Mouse (Mus musculus): ENCODE data around the gene Nceh1.
"Not testable (repeated sequence)": the region's sequence is repeated elsewhere in the genome, so short reads cannot be mapped to it uniquely, and the experiment has no call there.

Nceh1 gene

DNA sequence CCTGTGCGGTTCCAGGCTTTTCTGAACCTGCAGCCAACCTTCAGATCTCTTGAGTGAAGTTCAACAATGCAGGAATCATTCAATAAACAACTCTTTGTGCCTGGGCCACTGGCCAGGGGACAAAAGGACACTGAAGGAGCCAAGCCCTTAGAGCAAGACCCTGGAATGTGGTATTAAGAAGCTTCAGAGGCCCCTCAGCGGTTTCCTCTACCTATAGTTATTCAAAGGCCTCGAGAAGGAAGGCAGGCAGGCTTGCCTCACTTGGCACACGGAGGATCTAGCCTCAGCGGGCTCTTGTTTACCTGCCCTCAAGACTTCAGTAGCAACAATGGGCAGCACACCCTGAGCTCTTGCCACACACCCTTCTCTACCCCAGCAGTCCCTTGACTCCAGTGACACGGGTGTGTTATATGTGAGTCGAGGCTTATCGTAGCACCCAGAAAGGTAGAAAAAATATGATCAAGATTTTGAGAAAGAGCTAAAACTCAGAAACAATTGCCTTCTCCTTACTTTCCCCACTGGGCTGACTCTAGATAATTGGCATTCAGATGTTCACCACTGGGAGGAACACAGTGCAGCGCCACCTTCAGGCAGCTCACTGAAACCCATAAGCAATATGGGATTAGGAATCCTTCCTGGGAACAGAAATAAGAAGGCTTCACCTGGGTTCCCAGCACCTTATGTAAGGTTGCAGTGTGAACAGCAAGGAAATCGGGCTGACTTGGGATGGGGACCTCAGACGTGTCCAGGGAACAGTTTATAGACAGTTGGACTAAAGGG is 46.0 kb downstream of the Nceh1 start:
- DNase-seq (ENCODE audit: low read depth): peak; percentile 28

DNA sequence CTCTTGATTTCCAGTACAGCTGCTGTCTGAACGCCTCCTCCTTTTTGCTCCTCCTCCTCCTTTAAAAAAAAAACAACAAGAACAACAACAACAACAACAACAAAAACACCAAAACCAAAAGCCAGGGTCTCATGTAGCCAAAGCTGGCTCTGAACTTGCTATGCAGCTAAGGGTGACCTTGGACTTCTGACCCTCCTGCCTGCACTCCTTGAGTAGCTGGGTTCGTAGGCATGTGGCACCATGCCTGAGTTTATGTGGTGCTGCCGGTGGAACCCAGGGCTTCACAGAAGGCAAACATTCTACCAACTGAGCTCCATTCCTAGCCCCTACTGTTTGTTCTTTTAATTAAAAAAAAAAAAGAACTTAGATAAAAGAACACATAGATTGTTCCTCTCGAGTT is 50.6 kb downstream of the Nceh1 start:
- DNase-seq (ENCODE audit: low read depth): no peak

DNA sequence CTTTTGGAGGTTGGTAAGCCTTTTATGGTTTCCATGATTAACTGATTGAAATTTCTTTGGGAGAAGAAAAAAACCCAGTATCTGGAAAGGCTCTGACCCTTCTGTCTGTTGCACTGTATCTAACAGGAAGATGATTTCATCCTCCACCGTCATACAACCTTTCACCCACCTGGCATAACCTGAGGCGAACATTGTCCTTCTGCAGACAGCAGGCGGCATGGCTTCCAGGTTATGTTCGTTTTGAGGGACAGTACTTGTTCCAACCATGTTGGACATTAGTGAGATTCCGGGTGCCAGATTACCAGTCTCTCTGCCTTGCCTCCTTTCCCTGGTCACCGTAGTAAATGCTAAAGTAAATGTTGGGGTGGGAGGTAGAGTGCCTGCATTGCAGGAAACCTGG is 51.1 kb downstream of the Nceh1 start:
- DNase-seq (ENCODE audit: low read depth): no peak

DNA sequence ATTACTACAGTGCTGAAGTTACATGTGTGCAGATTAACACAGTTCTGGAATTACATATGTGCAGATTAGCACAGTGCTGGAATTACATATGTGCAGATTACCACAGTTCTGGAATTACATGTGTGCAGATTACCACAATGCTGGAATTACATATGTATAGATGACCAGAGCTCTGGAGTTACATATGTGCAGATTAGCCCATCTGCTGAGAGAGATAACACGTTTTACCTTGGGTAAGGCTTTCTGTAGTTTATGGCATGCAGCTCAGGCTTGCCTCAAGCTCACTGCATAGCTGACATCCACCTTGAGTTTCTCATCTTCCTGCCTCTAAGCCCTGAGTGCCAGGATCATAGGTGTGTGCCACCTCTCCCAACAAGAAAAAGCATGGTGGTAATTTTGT is 52.2 kb downstream of the Nceh1 start:
- DNase-seq (ENCODE audit: low read depth): no peak

DNA sequence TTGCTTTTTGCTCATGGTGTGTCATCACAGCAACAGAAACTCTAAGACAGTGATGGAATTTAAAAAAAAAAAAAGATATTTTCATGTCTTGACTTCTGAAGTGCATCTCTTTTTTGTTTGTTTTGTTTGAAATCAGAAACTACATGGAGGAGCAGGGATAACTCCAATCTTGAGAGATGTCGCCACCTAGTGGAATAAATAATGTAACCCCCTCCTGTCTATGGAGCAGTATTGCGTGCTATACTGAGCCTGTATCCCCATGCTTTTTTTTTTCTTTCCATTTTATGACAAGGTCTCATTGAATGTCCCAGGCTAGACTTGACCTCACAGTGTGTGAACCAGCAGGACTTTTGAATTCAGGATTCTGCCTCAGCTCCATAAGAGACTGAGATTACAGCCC is 54.5 kb downstream of the Nceh1 start:
- peak; percentile 79 for DNase-seq (ENCODE audit: low read depth)

DNA sequence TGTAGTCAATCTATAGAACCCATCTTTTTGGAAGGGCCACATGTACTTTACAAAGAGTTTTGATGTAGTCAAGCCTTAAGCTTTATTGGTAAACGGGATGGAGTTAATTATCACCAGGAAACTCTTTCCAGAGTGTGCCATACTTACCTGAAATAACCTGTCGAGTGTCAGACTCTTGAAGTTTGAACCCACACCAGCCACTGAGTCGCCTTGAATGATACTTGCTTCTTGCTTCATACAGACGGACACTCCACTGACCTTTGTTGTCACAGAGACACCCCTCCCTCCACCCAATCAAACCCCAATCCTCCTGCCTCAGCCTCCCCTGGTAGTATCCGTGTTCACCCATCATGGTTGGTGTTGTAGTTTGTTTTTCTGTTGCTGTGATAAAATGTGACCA is 55.8 kb downstream of the Nceh1 start:
- no peak for DNase-seq (ENCODE audit: low read depth)

DNA sequence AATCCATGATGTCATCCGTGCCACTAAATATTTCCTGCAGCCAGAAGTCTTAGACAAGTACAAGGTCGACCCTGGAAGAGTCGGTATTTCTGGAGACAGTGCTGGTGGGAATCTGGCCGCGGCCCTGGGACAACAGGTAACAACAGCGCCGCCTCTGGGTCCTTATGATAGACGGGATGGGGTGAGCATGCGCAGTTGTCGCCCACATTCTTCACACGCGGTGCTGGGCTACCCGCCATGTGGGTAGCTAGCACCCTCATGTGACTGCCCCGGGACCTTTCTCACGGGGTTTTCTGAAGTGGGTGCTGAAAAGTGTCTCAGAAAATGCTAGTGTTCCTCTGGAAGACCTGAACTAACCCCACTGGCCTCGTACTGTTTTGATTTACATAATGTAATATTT is 56.8 kb downstream of the Nceh1 start:
- DNase-seq (ENCODE audit: low read depth): no peak

DNA sequence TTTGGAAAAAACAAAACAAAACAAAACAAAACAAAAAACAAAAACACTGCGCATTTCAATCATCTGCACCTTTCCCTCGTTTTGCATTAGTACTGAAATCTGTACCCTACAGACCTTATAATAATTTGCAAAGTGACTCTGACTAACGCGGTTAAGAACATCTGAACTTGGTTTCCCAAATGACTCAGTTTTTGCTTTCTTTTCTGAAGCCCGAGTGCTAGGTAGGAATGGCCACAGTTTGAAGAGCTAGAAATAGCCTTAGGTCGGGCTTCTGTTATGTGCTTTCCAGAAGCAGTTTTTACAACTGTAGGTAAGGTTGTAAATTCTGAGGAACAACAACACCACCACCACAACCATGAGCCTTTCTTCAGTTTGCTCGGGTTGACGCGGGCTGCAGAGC is 59.1 kb downstream of the Nceh1 start:
- DNase-seq (ENCODE audit: low read depth): no peak

DNA sequence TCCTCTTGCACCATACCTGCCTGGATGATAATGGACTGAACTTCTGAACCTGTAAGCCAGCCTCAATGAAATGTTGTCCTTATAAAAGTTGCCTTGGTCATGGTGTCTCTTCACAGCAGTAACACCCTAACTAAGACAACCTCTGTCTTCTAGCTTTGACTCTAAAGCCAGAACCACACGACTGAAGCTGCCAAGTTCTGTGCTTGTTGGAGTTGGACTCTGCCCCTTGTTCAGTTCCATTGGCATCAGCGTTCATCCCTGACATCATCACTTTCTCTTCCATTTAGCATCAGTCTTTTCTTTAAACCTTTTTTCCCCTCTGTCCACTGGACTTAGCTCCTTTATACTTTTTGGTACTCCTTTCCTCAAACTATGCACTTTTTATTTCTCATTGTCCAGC is 63.4 kb downstream of the Nceh1 start:
- no peak for DNase-seq (ENCODE audit: low read depth)

DNA sequence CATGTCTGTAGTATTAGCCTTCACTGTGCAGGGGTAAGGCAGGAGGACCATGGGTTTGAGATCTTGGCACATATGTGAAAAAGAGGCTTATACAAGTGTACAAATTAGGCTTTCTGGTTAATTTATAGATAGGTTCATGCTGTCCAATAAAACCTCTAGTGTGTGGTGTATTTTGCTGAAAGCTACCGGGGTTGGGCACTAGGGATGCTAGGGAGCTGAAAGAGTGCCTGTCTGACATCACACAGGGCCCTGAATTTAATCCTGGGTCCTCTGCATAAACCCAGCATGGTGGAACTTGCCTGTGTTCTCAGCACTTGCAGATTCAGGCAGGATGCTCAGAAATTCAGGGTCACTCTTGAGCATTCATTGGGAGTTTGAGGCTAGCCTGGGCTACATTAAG is 65.0 kb downstream of the Nceh1 start:
- peak; percentile 18 for DNase-seq (ENCODE audit: low read depth)

DNA sequence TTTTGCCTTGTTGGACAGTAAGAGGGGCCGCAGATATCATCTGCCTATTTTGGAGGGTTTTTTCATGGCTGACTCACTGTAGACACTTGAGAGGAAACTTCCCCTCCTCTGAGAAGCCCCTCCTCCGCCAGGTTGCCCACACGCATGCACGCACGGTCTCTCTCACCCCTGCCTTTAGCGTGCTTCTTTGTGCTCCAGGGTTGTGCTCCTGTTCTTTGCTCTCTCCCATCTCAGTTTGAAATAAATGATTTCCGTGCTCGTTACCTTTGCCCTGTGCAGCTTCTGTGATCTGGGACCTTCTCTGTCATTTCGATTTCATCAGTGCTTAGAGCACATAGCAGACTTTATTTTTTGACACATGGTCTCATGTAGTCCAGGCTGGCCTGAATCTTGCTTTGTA is 66.3 kb downstream of the Nceh1 start:
- DNase-seq (ENCODE audit: low read depth): no peak

DNA sequence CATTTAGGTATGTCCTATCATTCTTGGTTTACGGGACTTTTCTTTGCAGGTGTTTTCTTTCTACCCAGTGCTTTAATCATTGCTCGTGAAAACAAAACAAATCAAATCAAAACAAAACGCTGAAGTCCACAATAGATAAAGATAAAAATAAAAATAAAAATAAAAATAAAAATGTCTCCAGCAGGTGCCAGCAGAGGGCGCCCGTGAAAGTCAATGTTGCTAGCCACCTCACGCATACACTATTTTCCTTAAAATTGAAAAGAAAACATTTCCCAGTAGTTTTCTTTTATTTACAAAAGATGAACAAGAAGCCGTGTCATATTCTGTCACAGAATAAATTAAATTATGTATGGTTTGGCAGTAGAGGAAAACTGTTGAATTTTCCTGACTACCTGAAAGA is 68.2 kb downstream of the Nceh1 start:
- peak; percentile 35 for DNase-seq (ENCODE audit: low read depth)

DNA sequence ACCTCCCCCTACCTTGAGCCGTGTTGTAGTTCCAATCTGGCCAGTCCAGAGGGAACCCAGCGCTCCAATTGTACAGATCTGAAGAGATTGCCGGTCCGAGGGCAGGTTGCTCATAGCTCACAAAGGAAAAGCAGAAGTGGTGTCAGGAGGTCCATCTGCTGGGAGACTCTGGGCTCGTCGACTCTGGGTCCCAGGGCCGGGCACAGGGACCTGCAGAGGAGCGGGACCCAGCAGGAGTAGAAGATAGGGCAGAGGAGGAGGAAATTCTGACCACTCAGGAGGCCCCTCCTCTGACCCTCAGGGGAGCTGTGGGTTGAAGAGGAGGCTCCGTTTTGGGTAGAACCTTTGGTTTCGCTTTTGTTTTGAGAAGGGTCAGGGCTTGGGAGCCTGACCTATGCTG is 75.7 kb downstream of the Nceh1 start:
- peak; percentile 82 for DNase-seq (ENCODE audit: low read depth)

DNA sequence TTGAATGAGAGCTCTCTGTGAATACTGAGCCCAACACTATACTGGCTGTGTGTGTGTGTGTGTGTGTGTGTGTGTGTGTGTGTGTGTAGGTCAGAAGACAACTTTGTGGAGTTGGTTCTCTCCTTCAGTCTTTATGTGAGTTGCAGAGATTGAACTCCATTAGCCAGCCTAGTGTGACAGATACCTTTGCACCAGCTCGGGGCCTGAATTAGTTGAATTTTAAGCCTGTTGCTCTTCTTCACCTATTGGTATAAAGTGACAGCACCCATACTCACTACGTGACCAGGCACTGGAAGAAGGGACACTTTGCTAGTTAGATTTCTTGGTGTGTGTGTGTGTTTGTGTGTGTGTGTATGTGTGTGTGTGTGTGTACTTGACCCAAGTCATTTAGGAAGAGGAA is 77.6 kb downstream of the Nceh1 start:
- DNase-seq (ENCODE audit: low read depth): no peak

DNA sequence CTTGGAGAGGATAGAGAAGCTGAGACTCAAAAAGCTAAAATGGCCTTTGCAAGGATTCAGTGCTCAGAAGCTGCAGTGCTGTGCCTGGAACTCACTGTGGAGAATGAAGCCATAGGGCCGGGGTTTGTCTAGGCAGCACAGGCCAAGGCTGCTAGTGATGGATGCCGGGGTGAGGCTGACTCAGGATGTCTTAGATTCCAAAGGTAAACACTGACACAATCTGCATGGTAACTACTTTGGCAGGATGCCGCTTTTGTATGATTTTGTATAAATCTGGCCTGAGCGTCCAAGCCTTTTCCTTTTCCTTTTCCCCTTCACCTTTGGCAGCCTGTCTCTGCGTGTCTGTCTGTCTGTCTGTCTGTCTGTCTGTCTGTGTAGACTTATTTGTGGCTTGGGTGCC is 84.6 kb downstream of the Nceh1 start:
- no peak for DNase-seq (ENCODE audit: low read depth)

DNA sequence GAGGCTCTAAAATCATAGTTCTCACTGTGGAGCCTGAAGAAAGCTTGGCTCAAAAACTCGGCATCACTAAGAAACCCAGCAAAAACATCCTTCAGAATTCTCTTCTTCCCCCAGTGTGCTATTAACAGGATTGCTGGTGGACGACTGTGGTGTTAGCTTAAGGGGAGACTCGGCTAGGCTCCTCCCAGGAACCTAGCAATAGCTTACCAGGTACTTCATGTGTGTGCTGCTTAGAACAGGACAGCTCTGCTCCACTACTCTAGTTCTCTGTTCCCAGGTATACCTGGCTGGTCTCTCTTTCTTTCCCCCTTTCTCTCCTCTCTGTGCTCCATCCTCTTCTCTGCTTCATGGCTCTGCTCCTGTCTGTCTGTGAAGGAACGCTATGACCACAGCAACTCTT is 85.1 kb downstream of the Nceh1 start:
- DNase-seq (ENCODE audit: low read depth): no peak

DNA sequence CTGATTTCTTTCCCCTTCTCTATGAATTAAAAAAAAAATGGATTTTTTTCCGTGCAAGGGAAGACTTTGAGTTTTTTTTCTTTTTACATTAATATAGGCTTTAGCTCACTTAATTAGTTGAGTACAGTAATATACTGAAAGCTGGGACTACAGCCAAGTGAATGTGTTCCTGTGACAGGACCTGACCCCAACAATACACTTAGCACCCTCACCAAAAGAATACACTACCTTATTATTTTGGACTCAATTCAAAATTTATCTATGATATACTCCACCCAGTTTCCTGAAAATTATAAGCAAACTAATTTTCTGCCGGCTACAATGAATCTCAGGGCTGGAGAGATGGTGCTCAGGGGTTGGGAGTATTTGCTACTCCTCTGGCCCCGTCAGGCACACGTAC is 86.4 kb downstream of the Nceh1 start:
- no peak for DNase-seq (ENCODE audit: low read depth)

DNA sequence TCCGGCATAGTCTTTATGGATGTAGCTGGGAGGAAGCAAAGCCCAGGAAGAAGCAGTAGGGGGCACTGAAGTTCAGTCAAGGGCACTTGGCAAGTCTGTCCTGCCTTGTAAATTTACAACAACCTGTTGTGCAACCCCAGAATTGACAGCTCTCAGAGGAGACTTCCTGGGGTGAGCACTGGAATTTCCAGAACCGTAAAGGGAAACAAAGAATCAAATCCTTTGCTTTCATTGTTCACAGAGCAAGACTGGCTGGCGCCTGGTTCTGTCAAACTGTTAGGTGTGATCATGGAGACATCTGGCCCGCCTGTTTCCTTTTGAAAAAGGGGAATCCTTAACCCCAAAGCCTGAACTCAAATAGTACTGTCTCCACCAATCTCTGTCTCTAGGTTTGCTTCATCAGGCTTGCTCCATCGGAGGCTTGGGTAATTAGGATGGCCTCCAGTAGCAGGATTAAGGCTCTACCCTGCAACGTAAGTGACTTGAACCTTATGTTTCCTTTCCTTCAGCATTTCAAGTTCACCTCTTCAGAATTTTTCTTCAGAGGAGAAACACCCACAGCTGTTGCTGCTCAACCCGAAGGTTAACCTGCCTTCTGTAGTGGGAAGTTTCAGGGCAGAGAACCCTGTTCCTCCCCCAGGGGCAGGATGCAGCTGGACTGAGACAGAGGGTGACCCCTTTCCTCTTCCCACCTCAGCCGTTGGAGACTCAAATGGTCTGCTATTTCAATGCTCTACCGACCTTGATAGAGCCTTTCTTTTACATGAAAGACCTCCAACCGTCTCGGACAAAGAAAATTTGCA is 87.6 kb downstream of the Nceh1 start:
- DNase-seq (ENCODE audit: low read depth): peak; percentile 88

DNA sequence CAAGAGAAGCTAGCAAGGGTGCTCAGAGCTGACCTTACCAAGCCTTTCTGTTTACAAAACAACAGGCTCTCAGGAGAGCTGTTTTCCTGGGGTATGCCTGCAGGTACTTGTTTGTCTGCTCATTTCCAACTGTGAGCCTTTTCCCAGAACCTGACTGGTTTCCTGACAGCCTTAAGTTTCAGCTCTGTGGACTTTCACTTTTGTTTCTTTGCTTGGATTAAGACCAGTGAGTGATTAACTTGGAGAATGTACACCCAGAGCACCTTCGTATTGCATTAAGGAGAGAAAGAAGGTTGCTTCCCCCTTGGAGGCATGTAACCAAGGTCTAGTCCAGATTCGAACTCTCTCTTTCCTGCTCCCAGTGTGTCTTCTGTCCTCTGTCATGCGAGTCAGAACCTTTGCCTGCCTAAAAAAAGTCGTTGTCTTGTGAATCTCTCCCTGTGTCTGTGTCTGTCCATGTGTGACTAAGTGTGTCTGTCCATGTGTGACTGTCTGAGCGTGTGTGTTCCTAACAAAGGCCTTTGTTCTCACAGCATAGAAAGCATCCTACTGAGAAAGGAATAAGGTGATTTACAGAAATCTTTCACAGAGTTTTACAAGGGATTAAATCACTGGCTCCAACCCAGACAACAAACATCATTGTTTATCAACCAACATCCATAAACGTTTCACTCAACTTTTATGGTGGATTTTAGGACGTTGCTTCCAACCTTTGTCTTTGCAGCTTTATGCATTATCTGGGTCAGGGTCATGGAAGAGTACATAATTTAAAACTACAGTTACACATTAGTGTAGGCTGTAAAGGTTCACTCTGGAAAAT is 90.4 kb downstream of the Nceh1 start:
- DNase-seq (ENCODE audit: low read depth): no peak

DNA sequence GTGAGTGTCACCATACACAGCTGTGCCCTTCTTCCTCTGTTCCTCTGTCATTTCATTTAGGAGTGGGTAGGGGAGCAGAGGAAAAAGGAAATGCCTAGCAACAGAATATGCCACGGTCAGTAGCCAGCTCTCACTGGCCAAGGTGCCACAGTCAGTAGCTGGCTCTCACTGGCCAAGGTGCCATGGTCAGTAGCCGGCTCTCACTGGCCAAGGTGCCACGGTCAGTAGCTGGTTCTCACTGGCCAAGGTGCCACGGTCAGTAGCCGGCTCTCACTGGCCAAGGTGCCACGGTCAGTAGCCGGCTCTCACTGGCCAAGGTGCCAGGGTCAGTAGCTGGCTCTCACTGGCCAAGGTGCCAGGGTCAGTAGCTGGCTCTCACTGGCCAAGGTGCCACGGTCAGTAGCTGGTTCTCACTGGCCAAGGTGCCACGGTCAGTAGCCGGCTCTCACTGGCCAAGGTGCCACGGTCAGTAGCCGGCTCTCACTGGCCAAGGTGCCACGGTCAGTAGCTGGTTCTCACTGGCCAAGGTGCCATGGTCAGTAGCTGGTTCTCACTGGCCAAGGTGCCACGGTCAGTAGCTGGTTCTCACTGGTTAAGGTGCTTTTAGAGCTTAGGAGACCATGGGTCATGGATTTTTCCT is 96.6 kb downstream of the Nceh1 start:
- not testable (repeated sequence) for DNase-seq (ENCODE audit: low read depth)

DNA sequence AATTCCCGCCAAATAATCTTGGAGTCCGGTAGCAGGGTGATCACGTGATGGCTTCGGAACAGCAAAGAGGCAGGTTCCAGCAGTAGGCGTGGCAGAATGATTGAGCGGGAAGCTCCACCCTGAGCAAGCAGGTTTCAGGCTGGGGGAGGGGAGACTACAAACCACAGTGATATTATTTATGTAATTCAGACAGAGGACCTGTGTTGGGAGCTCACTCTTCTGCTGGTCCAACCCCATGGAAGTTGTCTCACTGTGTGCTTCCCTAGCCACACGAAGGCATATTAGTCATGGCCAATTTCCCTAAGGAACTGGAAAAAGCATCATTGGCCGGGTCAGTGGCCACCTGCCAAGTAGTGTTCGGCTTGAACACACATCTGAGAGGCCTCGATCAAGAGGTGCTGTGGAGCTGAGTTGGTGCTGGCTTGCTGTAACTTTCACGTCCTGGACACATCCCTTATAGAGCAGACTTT is 97.5 kb downstream of the Nceh1 start:
- no peak for DNase-seq (ENCODE audit: low read depth)

DNA sequence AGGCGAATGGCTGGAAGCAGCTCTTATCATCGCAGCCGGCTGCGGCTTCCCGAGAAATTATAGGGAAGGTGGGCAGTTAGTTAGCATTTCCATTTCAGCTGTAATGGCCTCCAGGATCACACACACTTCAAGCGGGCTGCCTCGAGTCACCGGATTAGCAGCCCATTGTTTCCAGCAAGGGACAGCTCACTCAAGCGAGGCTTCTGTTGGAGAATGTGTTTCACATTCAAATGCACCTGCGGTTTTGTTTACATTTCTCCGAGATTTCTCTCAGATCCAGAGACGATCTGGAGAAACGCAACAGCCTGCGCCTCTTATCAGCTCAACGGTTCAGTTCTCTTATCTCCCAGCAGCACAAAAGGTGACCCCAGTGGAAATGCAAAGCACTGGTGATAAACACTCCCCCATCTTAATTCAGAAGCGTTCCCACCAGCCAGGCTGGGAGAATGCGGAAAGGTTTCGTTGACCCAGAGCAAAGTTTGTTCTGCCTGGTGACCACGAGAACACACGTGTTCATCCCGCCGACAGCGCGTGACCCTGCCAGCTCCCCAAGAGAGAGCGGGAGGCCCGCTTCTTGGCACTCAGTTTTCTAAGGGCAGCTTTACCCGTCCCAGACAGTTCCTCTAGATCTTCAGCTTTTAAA is 100.4 kb downstream of the Nceh1 start:
- DNase-seq (ENCODE audit: low read depth): no peak
